Mouse (Mus musculus): ENCODE results near the gene Padi1.

Gene Padi1

GRCm38 (mm10) chr4:140779803-140780397 lies 65.7 kb downstream of the Padi1 start:
- DNase-seq: peak; percentile 54 to 63

DNA sequence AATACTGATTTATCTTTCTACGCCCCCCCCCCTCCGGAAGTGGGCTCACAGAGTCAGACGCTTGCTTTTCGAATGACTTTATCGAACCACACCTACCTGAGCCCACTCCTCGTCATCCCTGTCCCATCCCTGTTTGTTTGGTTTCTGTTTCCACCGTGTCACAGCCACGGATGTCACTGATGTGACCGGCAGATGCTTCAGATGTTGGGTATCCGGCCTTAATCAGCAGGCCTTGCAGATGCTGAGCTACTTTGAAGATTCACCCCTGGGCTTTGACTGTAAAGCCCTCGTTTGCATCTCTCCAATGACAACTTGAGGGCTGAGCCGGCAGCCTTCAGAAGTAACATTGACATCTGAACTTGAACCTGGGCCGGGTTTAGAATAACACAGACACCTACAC lies 69.0 kb downstream of the Padi1 start:
- no peak for DNase-seq

DNA sequence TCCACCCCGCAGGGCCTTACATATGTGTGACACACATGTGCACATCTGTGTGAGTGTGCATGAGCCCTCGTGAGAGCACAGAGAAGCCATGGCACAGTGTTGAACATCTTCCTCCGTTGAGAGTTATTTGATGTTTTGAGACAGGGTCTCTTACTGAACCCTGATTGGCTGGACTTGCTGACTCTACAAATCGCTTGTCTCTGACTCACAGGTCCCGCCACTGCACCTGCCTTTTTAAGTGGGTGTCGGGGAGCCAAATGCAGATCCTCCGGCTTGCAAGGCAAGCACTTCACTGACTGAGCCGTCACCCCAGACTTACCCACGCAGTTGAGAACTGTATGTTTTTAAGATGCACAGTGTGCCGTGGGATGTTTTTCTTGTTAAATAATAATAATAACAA lies 69.7 kb downstream of the Padi1 start:
- DNase-seq: no peak

DNA sequence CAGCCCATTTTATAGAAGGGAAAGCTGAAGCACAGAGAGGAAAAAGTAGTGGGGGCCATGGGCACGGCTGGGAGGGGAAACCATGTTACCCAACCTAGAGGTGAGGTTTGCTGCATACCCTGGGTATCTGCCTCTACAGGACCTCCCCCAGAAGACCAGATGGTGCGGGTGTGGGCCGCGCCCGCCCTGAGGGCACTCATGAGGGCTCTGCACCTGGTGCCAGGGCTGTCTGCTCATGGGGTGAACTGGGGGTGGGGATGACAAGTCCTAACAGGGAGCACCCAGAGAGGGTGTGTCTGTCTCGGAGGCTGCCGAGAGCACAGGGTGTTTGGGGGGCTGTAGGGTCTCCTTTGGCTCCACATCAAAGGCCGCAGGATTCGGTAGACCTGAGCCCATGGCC lies 70.7 kb downstream of the Padi1 start:
- peak in 1 of 2 experiments; percentile 22 for DNase-seq

GRCm38 (mm10) chr4:140774025-140774800 lies 71.4 kb downstream of the Padi1 start, which contains the start of gene Padi4:
TSS of gene Padi4 (minus strand) at chr4:140774236.
- no peak for DNase-seq

- DNase-seq: no peak
Observed at GRCm38 (mm10) chr4:140771091-140771490, 74.5 kb downstream of the Padi1 start.

- no peak for DNase-seq
Observed at GRCm38 (mm10) chr4:140770433-140770832, 75.1 kb downstream of the Padi1 start.

DNA sequence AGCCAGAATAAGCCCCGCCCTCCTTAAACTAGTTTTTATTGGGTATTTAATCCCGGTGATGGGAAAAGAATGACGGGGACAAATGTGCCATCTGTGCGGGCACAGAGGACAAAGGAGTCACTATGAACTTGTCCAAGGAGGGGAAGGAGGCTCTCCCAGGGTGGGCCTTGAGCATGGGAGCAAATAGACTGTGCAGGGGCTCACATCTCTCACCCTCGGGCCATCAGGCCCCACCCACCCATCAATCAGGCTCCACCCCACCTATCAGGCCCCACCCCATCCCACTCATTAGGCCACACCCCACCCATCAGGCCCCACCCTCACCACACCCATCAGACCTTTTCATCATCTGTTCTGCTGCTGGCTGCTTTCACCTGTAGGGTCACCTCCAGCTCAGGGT lies 76.6 kb downstream of the Padi1 start:
- no peak for DNase-seq

DNA sequence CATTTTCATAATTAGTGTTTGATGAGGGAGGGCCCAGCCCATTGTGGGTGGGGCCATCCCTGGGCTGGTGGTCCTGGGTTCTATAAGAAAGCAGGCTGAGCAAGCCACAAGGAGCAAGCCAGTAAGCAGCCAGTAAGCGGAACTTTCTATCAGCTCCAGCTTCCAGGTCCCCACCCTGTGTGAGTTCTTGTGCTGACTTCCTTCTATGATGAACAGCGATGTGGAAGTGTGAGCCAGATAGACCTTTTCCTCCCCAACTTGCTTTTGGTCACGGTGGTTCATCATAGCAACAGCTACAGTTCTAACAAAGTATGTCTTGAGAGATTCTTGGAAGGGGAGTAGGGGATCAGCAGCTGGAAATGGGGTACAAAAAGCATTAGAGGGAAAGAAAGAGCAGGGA lies 79.6 kb downstream of the Padi1 start:
- DNase-seq: no peak

DNA sequence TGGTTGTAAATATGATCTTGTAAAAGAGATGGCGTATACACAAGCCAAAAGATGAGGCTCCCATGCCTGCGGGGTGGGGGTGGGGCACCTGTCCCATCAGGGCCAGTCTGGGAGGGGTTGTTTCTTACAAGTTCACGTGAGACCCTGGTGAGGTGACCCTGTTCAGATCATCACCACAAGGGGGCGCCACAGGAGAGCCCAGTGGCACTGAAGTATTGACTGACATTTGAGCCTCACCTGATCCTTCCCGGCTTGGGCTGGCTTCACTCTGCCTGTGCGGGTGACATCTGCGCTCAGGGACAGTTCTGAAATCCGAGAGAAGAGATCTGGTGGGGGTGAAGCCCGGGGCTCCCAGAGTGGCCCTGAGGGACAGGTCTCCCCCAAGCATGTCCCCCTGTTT lies 82.4 kb downstream of the Padi1 start:
- DNase-seq: peak; percentile 64 to 72
